Mouse (Mus musculus) lung, postnatal 10 days (tissue): ENCODE measurements around the gene Myom1.

ENCODE experiments used
- DNase-seq: peaks from one replicate; pipeline ENCODE4 v3.0.0; 2021

Myom1 gene

DNA sequence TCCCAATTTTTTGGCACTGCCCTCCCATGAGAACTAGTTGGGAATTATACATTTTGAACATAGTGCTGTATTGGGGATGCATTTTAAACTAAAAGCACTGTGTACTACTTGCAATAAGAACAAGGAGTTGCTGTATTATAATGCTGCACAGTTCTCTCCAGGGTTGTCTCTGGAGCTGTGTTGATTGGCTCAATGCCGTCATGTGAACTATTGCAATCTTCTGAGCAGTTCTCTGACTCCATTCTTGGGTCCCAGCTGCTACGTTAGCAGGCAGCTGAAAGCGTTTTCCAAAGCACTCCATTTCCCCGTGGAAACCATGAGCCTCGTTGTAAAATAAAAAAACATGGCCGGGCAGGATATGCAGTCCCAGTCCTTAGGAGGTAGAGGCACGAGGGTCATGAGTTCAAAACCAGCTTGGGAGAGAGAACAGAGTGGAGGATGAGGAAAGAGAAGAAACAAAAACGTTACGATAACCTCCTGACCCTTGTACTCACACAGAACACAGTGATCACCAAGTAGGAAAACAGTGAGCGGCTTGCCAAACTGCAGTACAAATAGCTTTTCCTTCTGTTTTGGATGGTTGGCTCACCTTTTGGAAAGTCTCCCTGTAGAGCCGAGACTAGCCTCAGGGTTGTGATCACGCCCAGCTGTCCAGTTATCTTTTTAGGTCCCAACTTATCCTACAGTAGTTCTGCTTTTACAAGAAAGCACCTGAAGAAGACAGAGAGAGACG is 60.6 kb downstream of the Myom1 start:
- no peak for DNase-seq

DNA sequence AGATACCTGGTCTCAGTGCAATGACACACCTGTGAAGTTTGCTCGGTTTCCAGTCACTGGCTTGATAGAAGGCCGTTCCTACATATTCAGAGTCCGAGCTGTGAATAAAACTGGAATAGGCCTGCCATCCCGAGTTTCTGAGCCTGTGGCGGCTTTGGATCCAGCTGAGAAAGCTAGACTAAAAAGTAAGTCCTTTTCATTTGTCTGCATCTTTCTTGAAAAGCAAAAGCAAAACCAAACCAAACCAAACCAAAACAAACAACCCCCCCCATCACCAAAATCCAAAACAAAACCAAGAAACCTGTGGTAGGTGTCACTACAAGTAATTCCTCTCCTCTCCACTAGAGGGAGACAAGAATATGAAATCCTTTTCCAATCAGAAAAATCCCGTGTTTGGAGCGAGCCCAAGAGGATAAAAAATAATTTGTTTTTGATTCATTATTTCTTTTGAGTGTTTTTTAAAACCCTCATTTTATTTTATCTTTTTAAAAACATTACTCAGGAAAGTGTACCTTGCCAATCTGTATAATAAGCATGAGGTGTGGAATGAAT is 62.1 kb downstream of the Myom1 start:
- peak; percentile 30 for DNase-seq

DNA sequence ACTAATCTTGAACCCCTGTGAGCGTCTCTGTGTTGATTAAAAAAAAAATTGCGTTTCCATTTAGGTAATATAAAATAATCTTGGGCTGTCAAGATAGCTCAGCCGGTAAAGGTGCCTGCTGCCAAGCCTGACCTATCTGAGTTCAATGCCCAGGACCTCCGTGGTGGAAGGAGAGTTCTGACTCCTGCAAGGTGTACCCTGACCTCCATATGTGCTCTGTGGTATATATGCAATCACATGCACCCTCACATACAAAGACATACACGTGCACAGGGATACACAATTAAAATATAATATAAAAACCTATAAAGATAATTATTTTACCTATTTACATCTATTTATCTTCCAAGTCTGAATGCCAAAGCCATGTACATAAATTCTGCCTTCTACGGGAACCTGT is 62.7 kb downstream of the Myom1 start:
- DNase-seq = no peak

DNA sequence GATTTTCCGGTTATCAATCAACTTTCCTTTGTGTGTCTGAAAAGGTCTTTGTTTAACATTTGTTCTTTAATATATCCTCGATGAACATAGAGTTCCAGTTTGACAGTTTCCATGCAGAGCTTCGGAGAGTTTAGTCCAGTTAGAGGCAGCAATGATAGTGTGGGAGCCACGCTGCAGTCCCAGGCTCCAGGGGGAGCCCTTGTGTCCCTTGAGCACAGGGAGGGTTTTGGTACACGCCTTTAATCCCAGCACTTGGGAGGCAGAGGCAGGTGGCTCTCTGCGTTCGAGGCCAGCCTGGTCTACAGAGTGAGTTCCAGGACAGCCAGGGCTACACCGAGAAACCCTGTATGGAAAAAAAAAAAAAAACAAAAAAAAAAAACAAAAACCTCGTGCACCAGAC is 66.7 kb downstream of the Myom1 start:
- DNase-seq = no peak

DNA sequence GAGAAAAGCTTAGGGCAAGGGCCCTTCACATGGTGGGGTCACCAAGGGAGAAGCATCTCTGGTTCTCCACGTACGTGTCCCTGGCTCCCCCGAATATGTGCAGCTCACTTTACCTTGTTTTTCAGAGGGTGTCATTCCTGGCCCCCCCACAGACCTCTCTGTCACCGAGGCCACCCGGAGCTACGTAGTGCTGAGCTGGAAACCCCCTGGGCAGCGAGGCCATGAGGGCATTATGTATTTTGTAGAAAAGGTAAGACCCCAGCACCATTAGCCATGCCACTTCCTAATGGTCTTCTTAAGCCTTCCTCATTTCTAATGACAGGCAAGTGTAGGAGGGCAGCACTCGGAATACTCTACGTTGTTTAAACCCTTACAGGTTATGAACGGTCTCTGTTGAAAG is 69.5 kb downstream of the Myom1 start:
- no peak for DNase-seq

DNA sequence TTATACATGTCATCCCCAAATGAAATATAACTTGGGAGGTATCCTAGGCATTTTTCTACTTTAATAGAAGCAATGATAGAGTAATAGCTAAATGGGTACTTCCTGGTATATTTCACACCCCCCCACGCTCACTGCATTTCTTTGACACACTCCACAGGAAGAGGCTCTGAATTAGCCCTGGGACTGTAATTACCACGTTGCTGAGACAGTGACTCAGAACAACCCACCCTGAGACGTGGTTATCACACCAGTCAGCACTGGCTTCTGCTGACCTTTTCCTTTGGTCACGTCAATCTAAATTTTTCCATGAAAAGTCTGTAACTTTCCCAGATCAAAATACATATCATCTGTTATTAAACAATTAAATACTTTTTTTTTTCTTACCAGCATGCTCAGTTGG is 72.0 kb downstream of the Myom1 start:
- no peak for DNase-seq

DNA sequence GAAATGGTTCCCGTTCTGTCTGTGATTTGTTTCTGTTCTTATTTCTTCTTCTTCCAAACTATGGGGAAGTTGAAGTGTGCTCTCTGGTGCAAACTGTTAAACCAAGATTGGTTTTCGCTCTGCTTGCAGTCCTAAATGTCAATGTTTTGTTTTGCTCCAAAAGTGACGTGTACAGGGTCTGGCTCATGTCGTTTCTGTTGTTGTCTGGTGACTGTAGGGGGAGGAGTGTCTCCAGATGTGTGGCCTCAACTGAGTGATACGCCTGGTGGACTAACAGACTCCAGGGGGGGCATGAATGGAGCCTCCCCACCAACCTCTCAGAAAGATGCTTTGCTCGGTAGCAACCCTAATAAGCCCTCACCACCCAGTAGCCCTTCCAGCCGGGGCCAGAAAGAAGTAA is 79.6 kb downstream of the Myom1 start:
- no peak for DNase-seq

DNA sequence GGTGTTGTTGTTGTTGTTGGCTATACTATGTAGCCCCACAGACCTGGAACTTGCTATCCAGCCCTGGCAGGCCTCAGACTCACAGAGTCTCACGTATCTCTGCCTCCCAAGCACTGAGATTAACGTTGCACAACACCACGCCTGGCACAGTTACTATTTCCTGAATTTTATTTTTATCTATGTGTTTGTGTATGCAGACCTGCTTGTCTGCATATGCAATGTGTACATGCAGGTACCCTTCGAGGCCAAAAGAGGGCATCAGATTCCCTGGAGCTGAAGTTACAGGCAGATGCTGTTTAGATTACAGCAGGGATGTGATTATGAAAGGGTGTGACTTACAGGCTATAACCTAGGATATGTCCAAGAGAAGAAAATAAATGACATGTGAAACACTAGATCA is 84.5 kb downstream of the Myom1 start:
- DNase-seq = peak; percentile 28

DNA sequence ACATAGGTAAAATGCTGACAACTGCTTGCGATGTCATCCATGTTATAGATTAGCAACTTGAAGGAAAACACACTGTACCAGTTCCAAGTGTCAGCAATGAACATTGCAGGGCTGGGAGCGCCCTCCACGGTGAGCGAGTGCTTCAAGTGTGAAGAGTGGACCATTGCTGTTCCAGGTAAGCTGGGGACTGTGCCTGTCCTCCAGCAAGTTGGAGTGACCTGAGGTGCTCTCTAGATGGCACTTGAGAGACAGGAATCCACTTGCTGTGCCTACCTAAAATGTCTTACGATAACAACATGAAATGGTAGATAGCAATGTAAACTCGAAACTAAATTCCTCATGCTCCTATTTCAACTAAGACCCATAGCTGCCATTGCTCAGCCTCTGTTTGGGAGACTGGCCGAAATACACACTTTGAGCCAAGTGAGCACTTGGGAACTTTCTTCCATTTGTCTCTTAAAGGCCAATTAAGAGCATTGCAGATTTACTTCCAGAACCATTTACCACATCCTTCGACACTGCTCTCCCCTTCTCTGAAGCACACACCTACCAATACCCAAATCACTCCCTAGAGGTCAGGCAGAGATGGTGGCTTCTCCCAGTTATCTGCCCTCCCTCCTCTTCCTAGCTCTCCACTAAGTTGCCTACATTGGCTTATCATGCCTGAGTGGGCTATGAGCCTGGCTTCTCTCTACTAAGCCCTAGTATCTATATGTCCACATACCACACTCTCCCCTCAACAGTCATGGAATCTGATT is 85.1 kb downstream of the Myom1 start:
- peak; percentile 71 for DNase-seq

DNA sequence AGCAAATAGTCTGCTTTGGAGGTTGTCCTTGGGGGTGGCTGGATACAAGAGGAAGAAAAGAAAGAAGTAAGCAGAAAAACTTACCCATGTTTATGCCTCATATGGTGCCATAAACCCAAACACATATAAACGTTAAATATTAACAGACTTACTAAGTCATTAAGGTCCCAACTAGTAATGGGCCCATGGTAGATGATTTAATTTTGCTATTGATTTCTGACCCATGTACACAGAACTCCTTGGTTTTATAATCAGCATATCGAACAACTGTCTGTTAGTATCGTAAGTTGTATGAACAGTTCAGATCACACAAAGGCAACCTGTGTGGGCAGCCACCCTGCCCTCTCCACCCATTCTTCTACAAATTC is 85.7 kb downstream of the Myom1 start:
- DNase-seq = no peak

DNA sequence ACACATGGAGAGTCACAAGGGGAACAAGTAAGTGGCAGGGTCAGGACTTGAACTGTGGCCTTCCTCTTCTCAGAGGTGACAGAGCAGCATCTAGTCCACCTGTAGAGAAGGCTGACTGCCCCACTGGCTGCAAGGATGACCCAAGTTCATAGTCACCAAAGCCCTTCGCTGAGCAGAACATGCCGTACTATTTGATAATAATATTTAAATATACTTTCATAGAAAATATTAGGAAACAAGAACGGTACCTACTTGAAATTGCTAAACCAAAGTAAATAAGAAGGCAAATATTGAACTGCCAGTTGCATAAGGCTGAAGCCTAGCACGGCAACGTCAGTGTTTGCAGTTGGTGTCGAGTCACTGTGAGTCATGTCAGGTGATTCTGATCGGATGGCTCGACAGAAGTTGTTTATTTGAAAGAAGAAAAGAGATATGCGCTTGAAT is 86.6 kb downstream of the Myom1 start:
- peak; percentile 60 for DNase-seq

DNA sequence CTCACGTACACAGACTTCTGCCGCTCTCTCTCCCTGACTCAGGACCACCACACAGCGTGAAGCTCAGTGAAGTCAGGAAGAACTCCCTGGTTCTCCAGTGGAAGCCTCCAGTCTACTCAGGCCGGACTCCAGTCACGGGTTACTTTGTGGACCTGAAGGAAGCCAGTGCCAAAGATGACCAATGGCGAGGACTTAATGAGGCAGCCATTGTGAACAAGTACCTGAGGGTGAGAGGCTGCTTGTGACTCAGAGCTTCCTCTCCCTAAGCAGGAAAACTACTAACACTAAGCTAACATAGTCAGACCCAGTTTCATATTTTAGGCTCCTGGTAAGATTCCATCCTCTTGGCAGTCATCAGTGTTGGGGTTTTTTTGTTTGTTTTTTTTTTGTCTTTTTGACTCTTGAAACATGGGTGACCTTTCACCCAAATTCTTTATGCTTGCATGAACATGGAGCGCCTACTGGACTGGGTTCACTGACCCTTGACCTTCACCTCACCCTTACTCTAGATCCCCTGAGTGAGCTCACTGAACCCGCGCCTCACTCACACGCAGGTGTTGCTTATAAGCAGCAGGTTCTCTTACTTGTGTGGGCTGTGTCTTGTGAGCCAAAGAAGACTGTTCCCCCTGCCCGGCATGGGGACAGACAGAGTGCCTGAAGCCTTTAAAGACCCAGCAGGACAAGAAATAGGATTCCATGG is 87.5 kb downstream of the Myom1 start:
- DNase-seq = peak; percentile 50

DNA sequence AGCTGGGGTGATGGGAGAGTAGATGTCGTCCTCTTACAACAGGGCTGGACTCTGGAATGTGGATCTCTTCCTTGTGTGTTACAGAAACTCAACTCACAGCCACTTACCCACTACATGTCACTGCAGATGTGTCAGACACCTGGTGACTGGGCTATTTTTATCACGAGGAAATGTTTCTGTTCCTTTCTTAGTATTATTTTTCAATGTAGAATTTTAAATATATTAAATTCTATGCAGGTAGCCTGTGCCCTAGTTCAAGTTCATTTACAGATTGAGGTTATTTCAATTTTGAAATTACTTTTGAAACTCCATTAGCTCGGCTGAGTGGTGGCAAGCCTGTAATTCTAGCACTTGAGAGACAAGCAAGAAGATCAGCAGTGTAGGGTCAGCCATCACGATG is 88.6 kb downstream of the Myom1 start:
- no peak for DNase-seq

DNA sequence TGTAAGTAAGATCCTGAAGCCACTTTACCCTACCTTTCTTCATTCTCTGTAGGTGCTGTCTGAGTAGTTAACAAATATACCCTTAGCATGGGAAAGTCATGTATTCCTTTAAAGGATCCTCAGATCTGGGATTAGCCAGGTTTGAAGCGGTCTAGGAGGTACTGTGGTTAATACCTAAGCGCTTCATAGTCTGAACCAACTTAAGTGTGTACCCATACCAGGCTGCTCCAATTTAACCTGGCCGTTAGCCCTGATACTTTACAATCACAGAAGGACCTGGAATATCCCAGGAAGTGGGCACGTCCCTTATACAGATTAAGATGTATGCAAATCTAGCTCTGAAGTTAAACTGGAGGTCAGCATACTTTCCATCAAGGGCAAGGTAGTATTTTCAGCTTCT is 89.9 kb downstream of the Myom1 start:
- no peak for DNase-seq

DNA sequence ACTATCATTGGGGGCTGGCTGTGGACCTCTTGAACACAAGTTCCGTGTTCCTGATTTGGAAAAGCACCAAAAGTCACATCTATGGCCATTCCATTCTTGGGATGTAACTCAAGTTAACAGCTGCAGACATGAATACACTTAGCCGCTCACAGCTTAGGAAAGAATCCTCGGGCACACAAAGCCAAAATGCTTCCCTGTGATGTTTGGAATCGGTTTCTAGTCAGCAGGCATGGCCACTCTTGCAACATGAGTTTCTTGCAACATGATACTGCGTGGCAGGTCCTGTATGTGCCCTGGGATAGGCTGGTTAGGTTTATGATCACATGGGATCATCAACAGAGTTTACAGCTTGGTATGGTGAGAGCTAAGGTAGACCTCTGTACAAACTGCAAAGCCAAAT is 91.4 kb downstream of the Myom1 start:
- DNase-seq = peak; percentile 21

DNA sequence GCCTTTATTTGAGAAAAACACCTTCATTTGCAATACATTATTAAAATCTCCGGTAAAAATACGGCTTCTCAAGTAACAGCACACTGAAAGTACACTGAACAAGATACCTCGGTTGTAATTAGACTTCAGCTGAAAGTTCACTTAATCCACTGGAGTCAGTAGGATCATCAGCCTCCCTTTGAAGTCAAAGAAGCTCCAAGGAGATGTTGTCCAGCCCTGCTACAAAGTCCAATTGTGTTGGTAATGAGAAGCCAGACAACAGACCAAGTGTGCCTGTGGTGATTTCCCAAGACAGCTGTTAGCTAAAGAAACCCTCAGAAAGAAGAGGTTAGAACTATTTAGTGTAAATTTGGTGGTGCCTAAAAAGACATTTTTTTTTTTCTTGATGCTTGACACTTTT is 92.0 kb downstream of the Myom1 start:
- no peak for DNase-seq

DNA sequence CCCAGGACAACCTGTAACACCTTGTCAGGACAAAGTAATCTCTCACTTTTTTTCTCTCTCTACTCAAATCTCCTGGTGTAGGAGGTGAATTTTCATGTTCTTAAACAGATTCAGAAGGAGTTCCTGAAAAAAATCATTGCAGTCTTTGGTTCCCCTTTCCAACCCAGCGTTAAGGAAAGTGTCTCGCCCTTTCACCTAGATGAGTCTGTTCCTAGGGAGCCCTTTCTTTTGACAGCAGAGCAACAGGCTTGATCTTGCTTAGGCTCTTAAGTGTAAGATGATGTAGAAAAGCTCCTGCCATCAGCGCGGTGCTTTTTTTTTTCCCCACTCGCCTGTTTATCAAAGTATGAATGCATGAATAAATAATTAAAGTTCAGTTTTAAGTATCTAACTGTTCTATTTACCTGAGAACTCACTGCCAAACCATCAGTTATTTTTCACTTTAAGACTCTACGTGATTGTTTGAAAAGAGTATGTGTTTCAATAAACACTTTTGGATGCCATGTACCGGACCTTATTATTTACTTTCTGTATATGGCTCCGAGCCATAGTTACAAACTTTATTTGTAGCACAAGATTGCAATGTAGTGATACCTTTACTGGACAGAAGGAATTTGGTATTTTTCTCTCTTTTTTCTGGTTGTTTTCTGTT is 94.2 kb downstream of the Myom1 start:
- no peak for DNase-seq

DNA sequence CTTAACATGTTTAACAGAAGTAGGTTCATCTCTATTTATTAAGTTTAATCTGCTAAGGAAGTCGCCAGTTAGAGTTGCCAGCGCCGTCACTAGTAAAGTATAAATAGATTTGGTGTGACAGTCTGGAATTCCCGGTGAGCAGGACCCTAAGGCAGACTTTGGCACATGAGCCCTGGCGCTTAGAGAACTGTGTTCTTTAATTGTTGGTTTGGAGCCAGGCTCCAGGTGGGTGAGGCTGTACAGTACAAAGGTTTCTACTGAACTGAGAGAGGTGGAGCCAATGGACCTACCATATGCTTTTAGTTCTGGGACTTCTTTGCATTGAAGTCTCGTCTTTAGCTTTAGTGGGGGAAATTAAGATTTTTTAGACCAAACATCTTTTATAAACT is 94.8 kb downstream of the Myom1 start:
- DNase-seq = peak; percentile 35

DNA sequence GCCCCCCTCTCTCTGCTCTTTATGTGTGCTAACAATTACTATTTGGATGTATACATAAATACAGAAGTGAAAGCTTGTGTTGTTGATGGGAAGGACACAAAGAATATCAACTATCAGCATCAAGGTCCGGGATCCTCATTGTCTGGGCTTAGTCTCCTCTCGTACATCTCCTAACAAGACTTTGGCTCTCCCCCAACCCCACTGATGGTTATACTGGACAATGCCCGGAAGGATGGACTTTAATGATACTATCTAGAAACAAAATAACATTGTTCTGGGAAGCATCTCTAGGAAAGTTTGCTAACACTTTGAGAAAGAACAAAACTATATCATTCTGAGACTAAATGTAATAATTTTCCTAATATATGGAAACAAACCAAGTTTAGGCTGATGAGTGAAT is 96.2 kb downstream of the Myom1 start:
- DNase-seq = peak; percentile 80

DNA sequence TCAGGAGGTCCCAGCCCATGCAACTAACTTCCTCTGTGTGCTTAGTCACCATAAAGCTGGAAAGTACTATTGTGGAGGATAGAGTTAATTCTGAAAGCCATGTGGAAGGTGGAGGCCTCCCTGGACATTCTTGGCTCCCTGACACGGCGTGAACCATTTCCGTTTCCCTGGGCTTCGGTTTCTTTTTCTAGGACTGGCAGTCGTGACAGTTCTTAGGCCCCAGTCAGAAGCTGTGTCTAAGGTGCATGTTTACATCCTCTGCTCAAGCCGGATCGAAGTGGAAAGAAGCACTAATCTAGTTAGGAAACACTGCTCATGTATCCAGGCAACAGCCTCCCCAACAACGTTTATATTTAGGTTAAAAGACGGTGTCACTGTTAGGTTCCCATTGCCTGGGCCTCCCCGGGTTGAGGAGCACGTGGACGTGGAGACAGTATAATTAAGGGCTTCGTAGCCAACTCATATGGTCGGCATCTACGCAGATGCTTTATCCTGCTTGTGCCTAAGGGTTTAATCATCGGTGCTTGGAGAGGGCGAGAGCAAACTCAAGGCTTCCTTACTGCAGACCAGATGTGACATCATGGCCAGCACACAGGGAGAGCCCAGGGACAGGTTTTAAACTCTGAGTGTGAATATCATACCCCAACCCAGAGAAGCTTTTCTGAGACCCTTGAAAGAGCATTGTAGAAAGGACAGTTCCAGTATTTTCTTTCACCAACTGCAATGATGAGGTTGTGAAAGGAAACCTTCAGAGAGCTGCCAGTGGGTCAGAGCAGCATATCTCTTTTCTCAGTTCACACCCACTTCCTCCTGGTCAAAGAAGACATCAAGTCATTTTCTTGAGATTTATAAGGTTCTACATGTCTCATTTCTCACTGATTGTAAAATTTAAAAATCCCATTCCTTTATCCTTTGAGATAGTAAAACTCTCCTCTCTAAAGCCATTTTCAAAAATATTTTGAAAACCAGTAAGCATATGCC is 100.4 kb downstream of the Myom1 start:
- DNase-seq = peak; percentile 71

DNA sequence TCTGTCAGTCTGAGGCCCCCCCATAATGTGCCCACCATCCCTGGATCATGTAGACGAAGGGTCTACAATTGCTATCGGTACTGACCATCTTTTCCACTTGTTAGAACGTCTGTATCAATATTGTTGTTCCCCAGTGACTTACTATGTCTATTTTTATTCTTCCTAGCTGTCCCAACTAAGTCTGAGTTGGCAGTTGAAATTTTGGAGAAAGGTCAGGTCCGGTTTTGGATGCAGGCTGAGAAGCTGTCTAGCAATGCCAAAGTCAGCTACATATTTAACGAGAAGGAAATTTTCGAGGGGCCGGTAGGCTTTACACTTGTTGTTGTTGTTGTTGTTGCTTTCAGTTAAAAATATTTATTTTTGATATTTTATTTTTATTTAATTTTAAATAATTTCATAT is 102.9 kb downstream of the Myom1 start:
- no peak for DNase-seq

DNA sequence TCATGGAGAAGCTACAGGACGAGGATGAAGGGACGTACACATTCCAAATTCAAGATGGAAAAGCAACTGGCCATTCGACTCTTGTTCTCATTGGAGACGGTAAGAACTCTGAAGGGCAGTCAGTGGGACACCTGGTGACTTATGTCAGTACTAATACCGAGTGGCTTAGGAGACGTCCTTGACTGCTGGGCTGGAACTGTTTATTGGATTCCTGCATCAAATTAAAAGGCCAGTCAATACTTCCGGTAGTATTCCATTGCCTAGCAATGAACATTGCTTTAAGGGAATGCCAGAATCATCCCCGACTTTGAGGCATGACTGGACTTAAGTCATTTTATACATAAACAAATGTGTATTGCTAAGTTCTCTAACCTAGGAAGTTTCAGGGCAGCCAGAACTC is 103.8 kb downstream of the Myom1 start:
- DNase-seq = no peak
